Mouse (Mus musculus) midbrain, embryonic 16.5 days (tissue): ENCODE measurements around the gene Cd53. TPM values are rescaled to one million over a fixed set of nuclear protein-coding genes. Genes with fewer than 3 reads are reported as not detected.

Experiments
- ATAC-seq: fragments of 200-750 bp; cut with Nextera tagmentation; 2 replicates; pipeline ENCODE4 v1.8.0; 2017; ENCODE audit warnings: moderate TSS enrichment
- H3K27ac ChIP-seq: fragments of 300-500 bp; sonication (generic); 2 replicates; pipeline ENCODE4 v1.5.1; 2014; ENCODE audit warnings: mild to moderate bottlenecking, low read length, mixed read lengths
- H3K27me3 ChIP-seq: fragments of 300-500 bp; sonication (generic); 2 replicates; pipeline ENCODE4 v1.6.1; 2014; ENCODE audit warnings: low read depth, low read length, mixed read lengths; ENCODE audit not compliant: control insufficient read depth, insufficient read depth
- H3K36me3 ChIP-seq: fragments of 300-500 bp; sonication (generic); 2 replicates; pipeline ENCODE4 v1.6.1; 2014; ENCODE audit warnings: mild to moderate bottlenecking, low read length, moderate library complexity, mixed read lengths; ENCODE audit not compliant: control insufficient read depth, insufficient read depth
- H3K4me1 ChIP-seq: fragments of 300-500 bp; sonication (generic); 2 replicates; pipeline ENCODE4 v1.6.1; 2014; ENCODE audit warnings: mild to moderate bottlenecking, low read length, mixed read lengths; ENCODE audit not compliant: control insufficient read depth, insufficient read depth
- H3K4me2 ChIP-seq: fragments of 300-500 bp; sonication (generic); 2 replicates; pipeline ENCODE4 v1.6.1; 2014; ENCODE audit warnings: mild to moderate bottlenecking, low read length, mixed read lengths
- H3K4me3 ChIP-seq: fragments of 300-500 bp; sonication (generic); 2 replicates; pipeline ENCODE4 v1.5.1; 2014; ENCODE audit warnings: low read depth, mild to moderate bottlenecking, low read length, moderate library complexity, mixed read lengths
- H3K9ac ChIP-seq: fragments of 300-500 bp; sonication (generic); 2 replicates; pipeline ENCODE4 v1.6.1; 2014; ENCODE audit warnings: low read depth, low read length, mixed read lengths
- H3K9me3 ChIP-seq: fragments of 300-500 bp; sonication (generic); replicated peaks from 2 replicates; pipeline ENCODE4 v1.6.1; 2014; ENCODE audit warnings: mild to moderate bottlenecking, low read length, mixed read lengths; ENCODE audit not compliant: control insufficient read depth, poor library complexity, severe bottlenecking
- WGBS: fragments of 180-500 bp; shearing (Covaris S2); extraction: QIAGEN DNeasy Blood & Tissue Kit; methylation state at CpG from one replicate; pipeline ENCODE4 v1.1.7; 2014; 5-methylcytosine and 5-hydroxymethylcytosine counted together
- polyA plus RNA-seq: library from polyadenylated mRNA; unstranded; fragments of >200 nt; fragmentation: Nextera tagmentation; extraction: Ambion mirVana; gene quantifications from 2 replicates; pipeline ENCODE4 v1.2.1, GENCODE M21; 2015

Cd53 gene
- polyA plus RNA-seq, 1 experiment from 2014 or later: 5.0 TPM

DNA sequence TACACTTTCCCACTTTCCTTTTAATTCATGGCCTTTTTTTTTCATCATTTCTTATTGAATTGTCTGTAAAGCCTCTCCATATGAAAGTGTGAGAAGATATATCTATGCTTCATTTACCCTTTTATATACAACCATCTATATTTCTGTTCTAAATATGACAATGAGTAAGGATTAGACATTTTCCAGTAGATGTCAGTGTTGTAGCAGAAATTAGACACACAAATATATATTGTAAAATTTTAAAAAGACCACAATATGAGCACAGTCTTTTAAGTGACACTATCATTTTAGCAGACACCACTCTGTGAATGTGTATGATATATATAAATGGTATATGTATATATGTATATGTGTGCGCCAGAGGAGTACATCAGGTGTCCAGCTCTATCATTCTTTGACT is 18.1 kb downstream of the Cd53 start:
- WGBS: 79% methylated on average over 1 of the region's 1 CpGs
- H3K4me1 ChIP-seq: no peaks in the 10 kb centered on the region
- H3K4me3 ChIP-seq: no peak overlapping the region
- no peak overlapping the region for H3K9ac ChIP-seq
- no peaks in the 10 kb centered on the region for H3K9me3 ChIP-seq
- no peaks in the 10 kb centered on the region for H3K27me3 ChIP-seq
- H3K36me3 ChIP-seq: no peaks in the 10 kb centered on the region
- no peak overlapping the region for H3K4me2 ChIP-seq
- no peak overlapping the region for H3K27ac ChIP-seq
- no peak for ATAC-seq

DNA sequence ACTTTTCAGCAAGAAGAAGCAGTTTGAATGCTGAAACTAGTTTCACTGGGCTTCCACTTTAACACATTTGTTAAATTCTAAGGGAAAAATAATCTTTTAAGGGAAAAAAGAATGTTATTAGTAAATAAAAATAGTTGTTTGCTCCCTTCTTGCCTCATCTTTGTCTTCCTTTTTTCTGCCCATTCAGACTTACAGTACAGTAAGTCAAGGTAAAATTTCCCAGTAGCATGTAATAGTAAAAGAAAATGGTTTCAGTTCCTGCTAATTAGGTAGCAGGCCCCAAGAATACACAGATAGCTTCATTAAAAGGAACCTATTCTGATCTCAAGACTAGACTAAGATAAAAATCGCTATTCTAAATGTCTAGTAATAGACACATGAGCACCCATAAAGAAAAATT is 34.1 kb downstream of the Cd53 start:
- no peak overlapping the region for H3K4me3 ChIP-seq
- H3K4me1 ChIP-seq: no peaks in the 10 kb centered on the region
- no peak for ATAC-seq
- 70% methylated on average over 1 of the region's 1 CpGs for WGBS
- no peak overlapping the region for H3K27ac ChIP-seq
- H3K36me3 ChIP-seq: no peaks in the 10 kb centered on the region
- no peaks in the 10 kb centered on the region for H3K9me3 ChIP-seq
- no peak overlapping the region for H3K9ac ChIP-seq
- no peaks in the 10 kb centered on the region for H3K27me3 ChIP-seq
- no peak overlapping the region for H3K4me2 ChIP-seq

DNA sequence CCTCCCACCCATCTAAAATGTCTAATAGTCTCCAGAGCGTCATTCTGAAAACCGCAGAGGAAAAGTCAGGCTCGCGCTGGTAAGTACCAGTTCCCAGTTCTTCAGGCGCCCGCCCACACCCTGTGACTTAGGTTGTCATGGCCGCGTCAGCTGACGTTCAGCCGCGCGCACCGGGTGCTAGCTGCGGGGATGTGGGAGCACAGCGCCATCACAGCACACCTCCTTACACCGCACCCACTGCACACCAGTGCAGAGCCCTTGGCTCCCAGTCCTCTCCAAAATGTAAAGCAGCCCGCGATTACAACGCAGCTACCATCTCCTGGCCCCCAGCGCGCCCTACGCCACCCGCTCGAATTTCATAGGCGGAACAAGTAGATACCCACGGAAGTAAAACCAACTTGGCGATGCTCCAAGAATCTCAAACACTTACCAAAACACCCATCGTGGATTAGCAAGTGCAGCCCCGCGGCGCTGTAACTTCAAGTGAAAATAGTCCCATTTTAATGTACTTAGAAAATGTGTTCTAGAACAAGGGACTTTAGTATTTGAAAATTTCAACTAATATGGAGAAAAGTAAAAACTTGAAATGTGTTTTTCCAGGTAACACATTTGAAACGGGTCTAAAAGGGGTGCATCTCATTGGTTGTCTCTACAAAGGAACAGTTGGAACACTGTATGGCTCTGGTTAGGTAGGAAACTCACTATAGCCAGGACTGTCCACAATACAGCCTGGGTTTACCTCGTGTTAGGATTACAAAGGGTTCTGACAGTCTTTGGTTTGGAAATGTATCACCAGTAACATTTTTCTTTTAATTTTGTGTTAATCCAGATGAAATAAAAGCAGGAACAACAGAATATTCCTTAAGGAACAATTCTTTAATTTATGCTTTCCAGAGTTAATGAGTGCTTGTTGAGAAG is 67.7 kb downstream of the Cd53 start:
- H3K27me3 ChIP-seq: no peaks in the 10 kb centered on the region
- H3K9ac ChIP-seq: peak overlapping the region; percentile 80
- H3K36me3 ChIP-seq: no peaks in the 10 kb centered on the region
- H3K27ac ChIP-seq: peak overlapping the region; percentile 91
- peak overlapping the region; percentile 73 for H3K4me3 ChIP-seq
- peaks cover 8% of the 10 kb centered on the region for H3K9me3 ChIP-seq
- under 1% methylated on average over 33 of the region's 33 CpGs for WGBS
- peak; percentile 97 for ATAC-seq
- peaks cover 2% of the 10 kb centered on the region; the same call in 1 of the 2 replicates for H3K4me1 ChIP-seq
- peak overlapping the region; percentile 76 for H3K4me2 ChIP-seq

DNA sequence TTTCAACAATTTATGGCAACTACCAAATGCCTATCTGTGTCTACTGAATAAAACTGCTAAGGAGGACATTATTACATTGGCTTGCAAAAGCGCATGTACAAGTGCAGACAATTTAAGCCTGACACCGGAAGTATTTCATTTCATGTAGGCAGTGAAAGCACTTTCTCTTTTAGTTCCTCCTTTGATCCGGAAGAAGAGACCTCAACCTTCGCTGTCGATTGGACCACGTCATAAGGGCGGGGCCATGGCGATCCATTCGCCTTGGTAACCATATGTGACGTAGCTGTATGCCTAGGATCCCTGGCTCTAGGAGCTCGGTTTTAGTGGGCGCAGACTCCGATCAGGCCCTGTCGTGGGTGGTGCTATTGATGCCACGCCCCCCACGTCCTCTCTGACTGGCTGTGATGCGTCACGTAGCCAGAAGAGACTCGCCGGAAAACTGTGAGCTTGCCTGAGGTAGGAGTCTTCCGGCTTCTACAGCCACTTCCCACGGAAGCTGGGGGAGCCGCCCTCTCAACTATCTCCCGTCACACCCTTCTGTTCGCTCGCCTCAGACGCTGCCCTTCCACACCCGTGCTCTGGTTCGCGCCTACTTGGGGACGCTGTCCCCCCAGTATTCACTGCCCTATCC is 68.4 kb downstream of the Cd53 start:
- ATAC-seq: peak; percentile 99
- peaks cover 4% of the 10 kb centered on the region for H3K9me3 ChIP-seq
- H3K27ac ChIP-seq: peak overlapping the region; percentile 91
- H3K9ac ChIP-seq: peak overlapping the region; percentile 80
- 2% methylated on average over 31 of the region's 31 CpGs for WGBS
- H3K4me2 ChIP-seq: peak overlapping the region; percentile 76
- peaks cover 2% of the 10 kb centered on the region; the same call in 1 of the 2 replicates for H3K4me1 ChIP-seq
- H3K27me3 ChIP-seq: no peaks in the 10 kb centered on the region
- no peaks in the 10 kb centered on the region for H3K36me3 ChIP-seq
- peak overlapping the region; percentile 73 for H3K4me3 ChIP-seq

Other genes with a start within 250 kb of the Cd53 start
- 67.1 and 67.2 TPM in 2 replicates for gene Dram2, start 242.4 kb downstream of the Cd53 start, polyA plus RNA-seq
- gene Cept1, start 242.3 kb downstream of the Cd53 start, polyA plus RNA-seq: 47.8 and 51.1 TPM in 2 replicates
- gene Lrif1, start 105.2 kb downstream of the Cd53 start, polyA plus RNA-seq: 18.9 and 19.9 TPM in 2 replicates
- gene Olfr266, start 36.1 kb upstream of the Cd53 start, polyA plus RNA-seq: not detected in 2 replicates
- gene Kcna3, start 246.0 kb upstream of the Cd53 start, polyA plus RNA-seq: 16.0 and 17.8 TPM in 2 replicates